Mouse (Mus musculus): ENCODE data around the gene Arel1. TPM values are rescaled to one million over a fixed set of nuclear protein-coding genes. Genes with fewer than 3 reads are reported as not detected.

The Arel1 gene
- polyA plus RNA-seq, 1 experiment from 2014 or later, result 40.5 TPM

DNA sequence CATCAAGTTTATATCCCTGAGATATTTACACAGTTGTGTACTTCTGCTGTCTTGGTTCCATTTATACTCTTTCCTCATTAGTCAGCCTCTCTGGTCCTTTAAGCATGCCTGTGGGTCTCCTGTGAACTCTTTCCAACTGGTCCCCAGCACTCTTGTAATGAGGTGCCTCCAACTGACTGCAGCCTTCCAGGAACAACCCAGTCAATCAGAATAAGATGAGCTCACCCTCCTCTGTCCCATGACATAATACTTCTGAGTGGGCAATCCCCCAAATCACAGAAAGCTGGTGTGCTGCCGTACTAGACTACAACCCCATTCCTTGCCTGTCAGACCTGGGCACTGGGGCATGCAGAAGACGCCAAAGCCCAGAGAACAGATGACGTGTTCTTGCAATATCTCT lies 14.4 kb downstream of the Arel1 start:
- no peak overlapping the region for H3K4me2 ChIP-seq (ENCODE audit: low read length)
- H3K9me3 ChIP-seq (ENCODE audit: control insufficient read depth, low read length), result no peaks in the 10 kb centered on the region
- H3K4me1 ChIP-seq (ENCODE audit: control insufficient read depth, insufficient read depth, low read length), result no peaks in the 10 kb centered on the region
- no peak overlapping the region for H3K27ac ChIP-seq (replicated peaks; ENCODE audit: low read depth, low read length)
- H3K4me3 ChIP-seq (replicated peaks; ENCODE audit: low read depth, low read length), result no peak overlapping the region
- no peaks in the 10 kb centered on the region for H3K27me3 ChIP-seq (ENCODE audit: control insufficient read depth, insufficient read depth, low read length)
- WGBS, result 93% methylated on average over 3 of the region's 3 CpGs
- DNase-seq (no peak), ATAC-seq (ENCODE audit: low FRiP score, low TSS enrichment) (no peak)
- 0 out of 2 replicates have a peak, but pooled peaks cover 7% of the 10 kb centered on the region for H3K36me3 ChIP-seq (ENCODE audit: control insufficient read depth, insufficient read depth, low read length)
- no peak overlapping the region for H3K9ac ChIP-seq (replicated peaks; ENCODE audit: low read length)

DNA sequence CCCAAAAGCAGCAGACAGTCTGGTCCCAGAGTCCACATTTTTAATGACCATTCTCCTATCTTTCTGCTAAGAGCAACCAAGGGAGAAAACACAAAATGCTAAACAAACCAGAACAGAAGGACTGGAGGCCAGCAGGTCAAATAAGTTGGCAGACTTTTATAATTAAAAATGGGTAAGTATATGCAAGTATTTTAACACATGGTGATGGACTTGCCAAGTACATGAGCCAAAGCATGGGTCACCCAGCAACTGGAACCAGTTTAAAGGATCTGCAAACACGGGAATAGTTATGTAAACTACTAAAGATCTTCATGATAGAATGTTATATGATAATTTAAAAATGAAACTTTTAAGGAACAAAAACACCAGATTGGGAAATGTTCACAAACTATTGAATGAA lies 18.3 kb downstream of the Arel1 start:
- Histone ChIP-seq H3K9me3 (ENCODE audit: control insufficient read depth, low read length) (no peaks in the 10 kb centered on the region), H3K9ac (replicated peaks; ENCODE audit: low read length) (no peak overlapping the region), H3K4me2 (ENCODE audit: low read length) (no peak overlapping the region), H3K36me3 (ENCODE audit: control insufficient read depth, insufficient read depth, low read length) (peaks cover 23% of the 10 kb centered on the region), H3K4me1 (ENCODE audit: control insufficient read depth, insufficient read depth, low read length) (no peaks in the 10 kb centered on the region), H3K27me3 (ENCODE audit: control insufficient read depth, insufficient read depth, low read length) (no peaks in the 10 kb centered on the region), H3K27ac (replicated peaks; ENCODE audit: low read depth, low read length) (no peak overlapping the region), H3K4me3 (replicated peaks; ENCODE audit: low read depth, low read length) (no peak overlapping the region)
- DNase-seq, result no peak
- WGBS, result 82% methylated on average over 1 of the region's 1 CpGs
- no peak for ATAC-seq (ENCODE audit: low FRiP score, low TSS enrichment)

DNA sequence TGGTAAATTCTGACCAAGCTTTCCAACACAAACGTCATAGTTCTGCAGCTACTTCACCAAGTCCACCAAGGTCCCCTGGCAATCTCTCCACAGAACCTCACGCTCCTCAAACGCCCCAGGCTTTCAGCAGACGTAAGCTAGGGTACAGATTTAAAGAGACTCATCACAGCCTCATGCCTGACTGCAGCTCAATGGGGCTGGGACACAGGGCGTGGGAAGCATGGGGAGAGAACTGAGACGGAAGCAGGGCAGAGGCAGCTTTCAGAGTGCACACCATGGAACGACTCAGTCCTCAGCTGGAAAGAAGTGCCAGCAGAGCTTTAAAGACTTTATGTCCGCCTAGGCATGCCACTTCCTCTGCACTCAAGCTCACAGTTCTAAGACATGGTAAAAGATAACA lies 19.2 kb downstream of the Arel1 start:
- no peak overlapping the region for H3K4me2 ChIP-seq (ENCODE audit: low read length)
- 41% methylated on average over 8 of the region's 8 CpGs for WGBS
- ATAC-seq (ENCODE audit: low FRiP score, low TSS enrichment), result no peak
- no peaks in the 10 kb centered on the region for H3K4me1 ChIP-seq (ENCODE audit: control insufficient read depth, insufficient read depth, low read length)
- no peaks in the 10 kb centered on the region for H3K27me3 ChIP-seq (ENCODE audit: control insufficient read depth, insufficient read depth, low read length)
- H3K9me3 ChIP-seq (ENCODE audit: control insufficient read depth, low read length), result no peaks in the 10 kb centered on the region
- H3K36me3 ChIP-seq (ENCODE audit: control insufficient read depth, insufficient read depth, low read length), result peaks cover 25% of the 10 kb centered on the region
- no peak for DNase-seq
- no peak overlapping the region for H3K4me3 ChIP-seq (replicated peaks; ENCODE audit: low read depth, low read length)
- H3K9ac ChIP-seq (replicated peaks; ENCODE audit: low read length), result no peak overlapping the region
- H3K27ac ChIP-seq (replicated peaks; ENCODE audit: low read depth, low read length), result no peak overlapping the region

DNA sequence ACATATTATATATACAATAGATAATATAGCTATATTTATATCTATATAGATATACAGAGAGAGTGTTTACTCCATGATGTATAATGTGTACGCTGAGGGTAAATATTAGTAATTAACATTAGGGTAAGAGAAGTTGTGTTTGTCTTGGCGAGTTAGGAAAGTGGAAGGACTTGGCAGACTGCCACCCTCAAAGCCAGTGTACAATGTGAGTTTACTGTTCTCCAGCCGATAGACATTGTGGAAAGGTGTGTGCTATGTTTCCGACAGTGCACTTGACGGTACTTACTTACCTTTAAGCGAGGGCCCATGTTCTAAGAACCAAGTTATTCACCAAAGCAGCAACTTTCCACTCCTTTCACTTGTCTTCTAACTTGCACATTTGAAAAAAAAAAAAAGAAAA lies 19.9 kb downstream of the Arel1 start:
- Histone ChIP-seq H3K27me3 (ENCODE audit: control insufficient read depth, insufficient read depth, low read length) (no peaks in the 10 kb centered on the region), H3K9ac (replicated peaks; ENCODE audit: low read length) (no peak overlapping the region), H3K4me1 (ENCODE audit: control insufficient read depth, insufficient read depth, low read length) (no peaks in the 10 kb centered on the region), H3K9me3 (ENCODE audit: control insufficient read depth, low read length) (no peaks in the 10 kb centered on the region), H3K4me2 (ENCODE audit: low read length) (no peak overlapping the region), H3K27ac (replicated peaks; ENCODE audit: low read depth, low read length) (no peak overlapping the region), H3K36me3 (ENCODE audit: control insufficient read depth, insufficient read depth, low read length) (peaks cover 28% of the 10 kb centered on the region), H3K4me3 (replicated peaks; ENCODE audit: low read depth, low read length) (no peak overlapping the region)
- DNase-seq, result no peak
- WGBS, result 94% methylated on average over 6 of the region's 6 CpGs
- no peak for ATAC-seq (ENCODE audit: low FRiP score, low TSS enrichment)

DNA sequence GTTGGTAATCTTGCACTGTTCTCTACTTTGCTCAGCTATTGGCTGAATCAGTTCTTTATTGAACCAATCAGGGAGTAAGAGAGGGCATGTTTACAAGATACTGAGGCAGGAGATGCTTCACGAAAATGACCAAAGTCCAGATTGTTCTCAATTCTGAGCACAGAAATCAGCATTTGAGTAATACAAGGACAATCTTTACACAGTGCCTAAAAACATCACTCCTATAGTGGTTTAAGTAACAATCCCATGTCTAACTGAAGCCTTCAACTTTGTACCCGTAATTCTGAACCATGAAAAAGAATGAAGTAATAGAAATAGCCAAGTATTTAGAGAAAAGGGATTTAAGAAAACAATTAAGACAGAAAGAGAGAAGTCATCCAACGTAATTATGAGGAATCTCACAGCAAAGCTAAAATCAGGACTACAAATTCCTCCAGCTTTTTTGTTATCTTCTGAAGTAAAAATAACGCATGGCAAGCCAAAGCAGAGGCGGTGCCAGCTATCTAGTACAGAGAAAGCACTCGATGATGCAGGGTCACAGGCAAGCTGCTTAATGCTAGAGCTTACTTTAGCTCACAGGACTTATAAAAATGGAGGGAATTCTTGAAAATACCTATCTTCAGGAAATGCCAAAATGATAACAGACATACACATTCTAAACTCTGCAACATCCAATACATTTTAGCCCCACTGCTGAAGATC lies 22.0 kb downstream of the Arel1 start:
- H3K27ac ChIP-seq (replicated peaks; ENCODE audit: low read depth, low read length), result no peak overlapping the region
- no peaks in the 10 kb centered on the region for H3K9me3 ChIP-seq (ENCODE audit: control insufficient read depth, low read length)
- H3K4me3 ChIP-seq (replicated peaks; ENCODE audit: low read depth, low read length), result no peak overlapping the region
- H3K4me2 ChIP-seq (ENCODE audit: low read length), result no peak overlapping the region
- DNase-seq, result no peak
- peaks cover 43% of the 10 kb centered on the region for H3K36me3 ChIP-seq (ENCODE audit: control insufficient read depth, insufficient read depth, low read length)
- no peak overlapping the region for H3K9ac ChIP-seq (replicated peaks; ENCODE audit: low read length)
- no peaks in the 10 kb centered on the region for H3K4me1 ChIP-seq (ENCODE audit: control insufficient read depth, insufficient read depth, low read length)
- no peaks in the 10 kb centered on the region for H3K27me3 ChIP-seq (ENCODE audit: control insufficient read depth, insufficient read depth, low read length)
- no peak for ATAC-seq (ENCODE audit: low FRiP score, low TSS enrichment)
- WGBS, result 95% methylated on average over 6 of the region's 6 CpGs

DNA sequence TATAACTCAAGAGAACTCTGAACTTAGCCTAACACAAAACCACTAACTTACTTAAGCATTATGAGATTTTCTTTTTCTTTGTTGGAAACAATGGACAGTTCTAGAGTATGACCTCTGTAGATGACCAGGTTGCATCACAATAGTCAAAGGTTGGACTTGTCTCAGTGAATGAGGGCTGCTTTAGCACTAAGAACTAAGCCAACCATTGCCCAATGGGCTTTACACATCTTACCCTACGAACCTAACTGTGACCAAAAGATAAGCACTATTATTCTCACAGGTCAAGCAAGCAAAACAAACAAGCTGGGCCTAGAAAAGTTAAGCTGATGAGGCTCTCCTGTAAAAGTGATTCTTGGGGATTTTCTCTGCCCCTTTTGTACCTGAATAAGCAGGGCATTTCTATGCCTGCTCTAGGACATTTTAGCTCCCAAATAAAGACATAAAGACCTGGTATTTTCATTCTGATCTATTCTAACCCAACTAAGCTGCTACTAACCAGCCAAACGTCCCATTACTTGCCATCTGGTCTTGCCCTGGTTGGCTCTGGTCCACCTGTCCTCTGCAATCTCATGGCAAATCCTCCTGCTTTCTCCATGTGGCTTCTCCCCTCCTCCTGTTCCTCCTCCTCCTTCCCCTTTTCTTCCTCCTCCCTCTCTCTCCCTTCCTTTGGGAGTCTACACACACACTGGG lies 22.7 kb downstream of the Arel1 start:
- Histone ChIP-seq H3K27me3 (ENCODE audit: control insufficient read depth, insufficient read depth, low read length) (no peaks in the 10 kb centered on the region), H3K9ac (replicated peaks; ENCODE audit: low read length) (no peak overlapping the region), H3K4me2 (ENCODE audit: low read length) (no peak overlapping the region), H3K27ac (replicated peaks; ENCODE audit: low read depth, low read length) (no peak overlapping the region), H3K36me3 (ENCODE audit: control insufficient read depth, insufficient read depth, low read length) (peaks cover 44% of the 10 kb centered on the region), H3K4me3 (replicated peaks; ENCODE audit: low read depth, low read length) (no peak overlapping the region), H3K9me3 (ENCODE audit: control insufficient read depth, low read length) (no peaks in the 10 kb centered on the region), H3K4me1 (ENCODE audit: control insufficient read depth, insufficient read depth, low read length) (no peaks in the 10 kb centered on the region)
- no peak for DNase-seq
- WGBS, result 79% methylated on average over 2 of the region's 2 CpGs
- ATAC-seq (ENCODE audit: low FRiP score, low TSS enrichment), result no peak

DNA sequence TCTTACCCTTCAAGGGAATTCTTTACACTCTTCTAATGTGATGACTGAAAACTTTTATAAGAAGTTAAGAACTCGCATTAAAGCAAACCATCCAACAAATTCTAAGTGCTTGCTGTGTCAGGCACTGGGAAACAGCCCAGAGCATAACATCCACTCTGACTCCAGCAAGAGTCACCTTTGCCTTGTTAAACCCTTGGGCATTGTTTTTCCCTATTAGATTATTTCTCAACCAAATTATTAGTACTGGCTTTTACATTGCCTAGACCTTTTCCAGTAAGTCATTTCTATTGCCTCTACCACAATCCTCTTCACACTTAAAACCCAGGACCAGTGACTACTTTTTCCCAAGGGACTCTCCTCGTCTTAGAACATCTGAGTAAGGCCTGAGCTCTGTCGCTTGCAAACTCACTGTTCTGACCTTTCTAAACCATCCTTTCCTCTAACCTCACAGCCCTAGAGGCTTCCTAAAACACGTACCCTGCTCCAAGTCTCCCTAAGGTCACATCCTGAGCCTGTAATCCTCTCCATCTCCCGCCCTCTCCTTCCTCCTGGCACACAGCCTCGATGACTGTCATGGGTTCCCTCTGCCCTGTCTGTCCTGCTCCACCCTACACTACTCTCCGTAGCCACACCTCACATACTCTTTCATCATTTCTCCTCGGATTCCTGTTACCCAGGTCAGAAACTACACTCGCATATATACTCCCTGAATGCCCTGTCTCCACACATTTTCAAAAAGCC lies 25.7 kb downstream of the Arel1 start:
- Histone ChIP-seq H3K4me3 (replicated peaks; ENCODE audit: low read depth, low read length) (no peak overlapping the region), H3K4me1 (ENCODE audit: control insufficient read depth, insufficient read depth, low read length) (no peaks in the 10 kb centered on the region), H3K9ac (replicated peaks; ENCODE audit: low read length) (no peak overlapping the region), H3K36me3 (ENCODE audit: control insufficient read depth, insufficient read depth, low read length) (peaks cover 64% of the 10 kb centered on the region), H3K9me3 (ENCODE audit: control insufficient read depth, low read length) (no peaks in the 10 kb centered on the region), H3K27me3 (ENCODE audit: control insufficient read depth, insufficient read depth, low read length) (no peaks in the 10 kb centered on the region), H3K27ac (replicated peaks; ENCODE audit: low read depth, low read length) (no peak overlapping the region), H3K4me2 (ENCODE audit: low read length) (no peak overlapping the region)
- 90% methylated on average over 9 of the region's 9 CpGs for WGBS
- no peak for ATAC-seq (ENCODE audit: low FRiP score, low TSS enrichment)
- no peak for DNase-seq

DNA sequence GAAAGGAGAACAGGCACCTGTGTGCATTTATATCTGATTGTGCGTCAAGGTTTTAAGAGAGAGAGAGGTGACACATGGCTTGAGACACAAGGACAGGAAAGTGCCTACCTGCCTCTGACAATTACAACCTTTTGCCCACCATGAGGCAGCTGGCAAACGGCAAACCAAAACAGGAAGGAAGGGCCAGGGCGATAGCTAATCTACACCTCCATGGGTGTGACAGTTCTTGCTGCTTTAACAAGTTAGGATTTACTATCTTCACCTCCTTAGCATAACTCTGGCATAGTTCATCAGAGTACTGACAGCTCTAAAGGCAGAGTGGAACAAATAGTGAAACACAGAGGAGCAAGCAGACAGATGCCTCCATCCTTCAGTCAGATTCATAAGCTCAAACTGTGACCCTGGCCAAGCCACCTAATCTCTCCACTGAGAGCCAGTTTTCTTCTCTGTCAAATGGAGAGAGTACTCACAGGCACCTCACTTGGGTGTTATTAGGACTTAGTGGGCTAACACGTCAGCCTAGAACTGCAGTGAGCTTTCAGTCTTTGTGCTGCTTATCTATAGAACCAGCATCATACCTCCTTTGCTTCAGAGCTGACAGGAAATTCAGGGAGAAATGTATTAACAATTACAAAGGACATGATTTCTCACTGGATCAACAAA lies 26.4 kb downstream of the Arel1 start:
- H3K27ac ChIP-seq (replicated peaks; ENCODE audit: low read depth, low read length), result no peak overlapping the region
- H3K4me3 ChIP-seq (replicated peaks; ENCODE audit: low read depth, low read length), result no peak overlapping the region
- ATAC-seq (ENCODE audit: low FRiP score, low TSS enrichment) (no peak), DNase-seq (no peak)
- no peaks in the 10 kb centered on the region for H3K4me1 ChIP-seq (ENCODE audit: control insufficient read depth, insufficient read depth, low read length)
- no peak overlapping the region for H3K4me2 ChIP-seq (ENCODE audit: low read length)
- no peak overlapping the region for H3K9ac ChIP-seq (replicated peaks; ENCODE audit: low read length)
- WGBS, result 91% methylated on average over 4 of the region's 4 CpGs
- peaks cover 64% of the 10 kb centered on the region for H3K36me3 ChIP-seq (ENCODE audit: control insufficient read depth, insufficient read depth, low read length)
- H3K9me3 ChIP-seq (ENCODE audit: control insufficient read depth, low read length), result no peaks in the 10 kb centered on the region
- no peaks in the 10 kb centered on the region for H3K27me3 ChIP-seq (ENCODE audit: control insufficient read depth, insufficient read depth, low read length)

All from midbrain, embryonic 14.5 days (tissue).